8 mouse cellular contexts compared by ENCODE assay signal in the genomic region with DNA sequence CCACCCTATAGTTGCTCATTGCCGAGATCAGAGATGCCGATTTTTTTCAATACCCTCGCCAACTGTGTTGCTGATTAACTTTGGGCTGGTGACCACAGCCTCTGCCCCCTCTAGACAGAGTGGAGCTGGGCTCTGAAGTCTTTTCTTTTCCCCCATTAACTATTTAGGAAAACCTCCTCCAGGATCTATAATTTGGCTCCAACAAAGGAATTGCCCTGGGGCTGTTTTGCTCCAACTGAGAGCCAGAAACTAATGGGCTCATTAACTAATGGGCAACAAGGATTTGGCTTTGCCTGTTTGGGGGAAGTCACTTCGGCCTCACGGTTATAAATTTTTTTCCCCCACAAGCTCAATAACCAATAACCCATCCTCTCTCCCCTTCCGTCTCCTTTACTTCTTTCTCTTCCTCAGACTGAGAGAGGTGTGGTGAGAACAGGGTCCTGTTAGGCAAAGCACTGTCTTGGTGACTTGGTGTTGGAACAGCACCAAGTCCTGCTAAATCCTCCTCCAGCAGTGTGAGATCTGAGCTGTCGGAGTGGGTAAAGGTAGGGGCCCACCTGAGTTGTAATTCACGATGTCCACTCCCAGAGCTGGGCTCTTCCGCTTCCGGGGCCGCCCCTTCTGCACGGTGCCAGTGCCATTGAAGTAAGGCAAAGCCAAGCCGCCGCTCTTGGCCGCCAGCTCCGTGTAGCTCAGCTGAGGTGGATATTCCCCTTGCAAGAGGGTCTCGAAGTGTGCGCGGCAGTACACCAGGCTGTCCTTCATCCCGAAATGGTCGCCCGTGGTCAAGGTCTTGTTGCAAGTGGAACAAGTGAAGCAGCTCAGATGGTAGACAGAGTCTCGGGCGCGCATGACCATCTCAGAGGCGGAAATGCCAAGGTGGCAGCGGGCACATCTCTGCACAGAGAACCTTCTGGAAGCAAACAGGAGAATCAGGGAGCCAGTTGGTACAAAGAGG. TPM values are rescaled to one million over a fixed set of nuclear protein-coding genes. Genes with fewer than 3 reads are reported as not detected.
DNase-seq lines count a peak whose midpoint lies in the region; ATAC-seq and TF ChIP-seq lines count a peak whose summit lies in the region.

No protein-coding gene starts in this region.

- H3K4me3 ChIP-seq in heart, embryonic 13.5 days, result peak overlapping the region; percentile 20
- H3K4me3 ChIP-seq in E14TG2a.4 (replicated peaks; ENCODE audit: low read length), result peak overlapping the region; percentile 57
- peak overlapping the region; percentile 24 for H3K4me3 ChIP-seq in forebrain, embryonic 16.5 days (replicated peaks; ENCODE audit: low read length)
- H3K4me3 ChIP-seq in midbrain, embryonic 12.5 days, result peak overlapping the region; percentile 60

- no peak for TF ChIP-seq CTCF in E14TG2a.4 (conservative IDR thresholded peaks at IDR 0.05; ENCODE audit: low read length)

- WGBS in heart, embryonic 13.5 days, result 19% methylated on average over 27 of the region's 27 CpGs
- WGBS in forebrain, embryonic 16.5 days, result 8% methylated on average over 27 of the region's 27 CpGs
- WGBS in midbrain, embryonic 12.5 days, result 13% methylated on average over 27 of the region's 27 CpGs

- H3K9me3 ChIP-seq in heart, embryonic 13.5 days, result no peaks in the 10 kb centered on the region
- no peaks in the 10 kb centered on the region for H3K9me3 ChIP-seq in E14TG2a.4 (ENCODE audit: low read length)
- no peaks in the 10 kb centered on the region for H3K9me3 ChIP-seq in forebrain, embryonic 16.5 days (ENCODE audit: control insufficient read depth, low read length)
- H3K9me3 ChIP-seq in midbrain, embryonic 12.5 days, result no peaks in the 10 kb centered on the region

- no peaks in the 10 kb centered on the region for H3K36me3 ChIP-seq in heart, embryonic 13.5 days
- H3K36me3 ChIP-seq in E14TG2a.4 (ENCODE audit: insufficient read depth, low read length), result no peaks in the 10 kb centered on the region
- no peaks in the 10 kb centered on the region for H3K36me3 ChIP-seq in forebrain, embryonic 16.5 days (ENCODE audit: control insufficient read depth, insufficient read depth)
- no peaks in the 10 kb centered on the region for H3K36me3 ChIP-seq in midbrain, embryonic 12.5 days

- peaks cover 94% of the 10 kb centered on the region for H3K27me3 ChIP-seq in heart, embryonic 13.5 days (replicated peaks)
- peaks cover 82% of the 10 kb centered on the region for H3K27me3 ChIP-seq in E14TG2a.4 (ENCODE audit: insufficient read depth, low read length)
- peaks cover 44% of the 10 kb centered on the region for H3K27me3 ChIP-seq in forebrain, embryonic 16.5 days (replicated peaks; ENCODE audit: control insufficient read depth, insufficient read depth, low read length)
- peaks cover 60% of the 10 kb centered on the region for H3K27me3 ChIP-seq in midbrain, embryonic 12.5 days

- DNase-seq in heart, postnatal 4 days, result no peak
- no peak for DNase-seq in right cerebral cortex, postnatal 14 days
- no peak for DNase-seq in testis, postnatal 14 days (ENCODE audit: low spot score)

- no peak overlapping the region for H3K27ac ChIP-seq in heart, embryonic 13.5 days (replicated peaks)
- H3K27ac ChIP-seq in forebrain, embryonic 16.5 days (ENCODE audit: low read length), result peak overlapping the region; percentile 24; the same call in 1 of the 2 replicates
- peak overlapping the region; percentile 93 for H3K27ac ChIP-seq in midbrain, embryonic 12.5 days (replicated peaks)

- H3K9ac ChIP-seq in heart, embryonic 13.5 days, result no peak overlapping the region
- H3K9ac ChIP-seq in forebrain, embryonic 16.5 days (replicated peaks; ENCODE audit: low read depth, low read length), result peak overlapping the region; percentile 14; the same call in 1 of the 2 replicates
- peak overlapping the region; percentile 82 for H3K9ac ChIP-seq in midbrain, embryonic 12.5 days (replicated peaks)

- ATAC-seq in heart, embryonic 13.5 days (ENCODE audit: extremely low read depth, insufficient number of reproducible peaks, low FRiP score, low TSS enrichment), result no peak
- 0 out of 2 replicates have a peak, but pooled peaks have one; percentile 9 for ATAC-seq in forebrain, embryonic 16.5 days
- ATAC-seq in midbrain, embryonic 12.5 days (ENCODE audit: low FRiP score, low read depth), result no peak
- ATAC-seq in megakaryocyte-erythroid progenitor cell, adult 5-6 weeks (replicated peaks; ENCODE audit: low FRiP score, low TSS enrichment, poor library complexity, severe bottlenecking), result no peak

- peak overlapping the region; percentile 41 for H3K4me2 ChIP-seq in heart, embryonic 13.5 days
- peak overlapping the region; percentile 41 for H3K4me2 ChIP-seq in forebrain, embryonic 16.5 days (ENCODE audit: low read length)
- peak overlapping the region; percentile 65 for H3K4me2 ChIP-seq in midbrain, embryonic 12.5 days (replicated peaks)

- peaks cover 19% of the 10 kb centered on the region for H3K4me1 ChIP-seq in heart, embryonic 13.5 days
- H3K4me1 ChIP-seq in E14TG2a.4 (replicated peaks; ENCODE audit: low read depth, low read length), result peaks cover 40% of the 10 kb centered on the region
- H3K4me1 ChIP-seq in forebrain, embryonic 16.5 days (replicated peaks; ENCODE audit: control insufficient read depth, insufficient read depth, low read length), result peaks cover 24% of the 10 kb centered on the region
- peaks cover 20% of the 10 kb centered on the region for H3K4me1 ChIP-seq in midbrain, embryonic 12.5 days

RNA-seq across cellular contexts. Expression of gene Lhx9, which starts 10.3 kb away (rescaled TPM):
- 0.48 TPM in 2 replicates for polyA plus RNA-seq in heart, embryonic 13.5 days (2015; fragmentation: Nextera tagmentation; extraction: Ambion mirVana)
- total RNA-seq in heart, postnatal 4 days (2021), result not detected
- polyA plus RNA-seq in forebrain, embryonic 16.5 days (2015; fragmentation: Nextera tagmentation; extraction: Ambion mirVana), result 8.5 and 17.0 TPM in 2 replicates
- polyA plus RNA-seq in midbrain, embryonic 12.5 days (2016; fragmentation: Nextera tagmentation; extraction: Ambion mirVana), result 89.4 and 106 TPM in 2 replicates
- total RNA-seq in megakaryocyte-erythroid progenitor cell, adult 5-6 weeks (2014; fragmentation: Nextera tagmentation), result not detected in 2 replicates
- not detected in 2 replicates for total RNA-seq in megakaryocyte-erythroid progenitor cell, adult 5-6 weeks (2017)

RNA-seq across cellular contexts. Expression of gene 2310009B15Rik, which starts 18.6 kb away (rescaled TPM):
- 25.9 and 27.6 TPM in 2 replicates for polyA plus RNA-seq in heart, embryonic 13.5 days (2015; fragmentation: Nextera tagmentation; extraction: Ambion mirVana)
- 10 to 100 TPM; 15.8 to 20.3 TPM for total RNA-seq in heart, postnatal 4 days (2021)
- polyA plus RNA-seq in forebrain, embryonic 16.5 days (2015; fragmentation: Nextera tagmentation; extraction: Ambion mirVana), result 23.0 and 26.4 TPM in 2 replicates
- polyA plus RNA-seq in midbrain, embryonic 12.5 days (2016; fragmentation: Nextera tagmentation; extraction: Ambion mirVana), result 65.1 and 66.6 TPM in 2 replicates
- 25.1 and 36.4 TPM in 2 replicates for total RNA-seq in megakaryocyte-erythroid progenitor cell, adult 5-6 weeks (2014; fragmentation: Nextera tagmentation)
- total RNA-seq in megakaryocyte-erythroid progenitor cell, adult 5-6 weeks (2017), result 21.0 and 23.2 TPM in 2 replicates
